Mouse (Mus musculus) induced T-regulatory cell, adult 2 months (primary cell): ENCODE measurements around the gene Pard3b.

Source experiments
- DNase-seq: peaks from one replicate; pipeline ENCODE4 v3.0.0-alpha.2; 2012; ENCODE audit warnings: low read depth

Pard3b gene

DNA sequence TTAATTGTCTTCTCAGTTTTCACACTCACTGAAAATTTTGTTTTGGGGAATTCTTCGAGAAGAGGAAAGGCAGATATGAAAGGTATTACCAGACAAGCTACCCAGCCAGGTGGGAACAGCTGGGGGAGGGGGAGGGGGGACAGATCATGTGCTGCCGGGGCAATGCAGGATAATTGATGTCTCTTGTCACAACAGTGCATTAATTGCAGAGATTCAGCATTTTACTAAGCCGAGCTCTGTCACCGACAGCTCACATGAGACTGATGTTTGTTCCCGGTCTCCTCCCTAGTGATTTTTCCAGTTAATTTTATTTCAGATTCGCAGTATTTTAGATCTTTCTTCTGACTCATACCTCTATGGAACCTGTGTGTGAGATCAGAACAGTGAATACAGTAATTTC lies 850.2 kb downstream of the Pard3b start:
- no peak for DNase-seq

DNA sequence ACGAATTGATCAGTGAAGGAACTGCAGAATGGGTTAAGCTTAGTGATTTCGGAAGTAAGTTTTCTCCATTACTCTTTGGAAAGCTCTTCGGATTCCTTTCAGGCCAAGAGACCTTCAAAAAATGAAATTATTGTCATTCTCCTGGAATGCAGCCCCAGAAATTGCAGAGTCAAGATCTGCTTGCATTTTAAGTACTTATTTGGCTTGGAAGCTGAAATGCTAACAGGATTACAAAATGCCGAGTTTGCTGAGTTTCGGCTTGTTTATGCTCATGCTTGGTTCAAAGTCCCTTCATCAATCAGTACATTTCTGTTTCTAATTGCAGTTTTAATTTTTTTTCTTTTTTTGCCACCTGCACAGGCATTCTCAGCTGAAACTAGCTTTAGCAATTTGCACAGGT lies 860.5 kb downstream of the Pard3b start:
- no peak for DNase-seq

DNA sequence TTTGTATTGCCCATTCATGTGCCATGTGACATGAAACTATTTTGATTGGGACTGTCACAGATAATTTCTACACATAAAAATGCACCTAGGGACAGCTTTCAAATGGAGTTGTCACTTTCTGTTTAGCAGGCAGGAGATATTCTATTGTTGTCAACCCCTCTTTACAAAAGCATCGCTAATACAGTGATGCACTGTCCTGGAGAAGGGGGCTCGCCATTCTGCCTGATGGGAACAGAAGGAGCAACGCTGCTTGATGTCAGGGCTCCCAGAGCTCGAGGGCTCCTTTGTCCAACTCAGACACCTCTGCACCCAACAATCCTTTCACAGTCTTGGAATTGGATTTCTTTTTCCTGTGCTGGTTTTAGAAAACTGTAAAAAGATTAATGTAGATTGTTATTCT lies 871.9 kb downstream of the Pard3b start:
- DNase-seq, result no peak

DNA sequence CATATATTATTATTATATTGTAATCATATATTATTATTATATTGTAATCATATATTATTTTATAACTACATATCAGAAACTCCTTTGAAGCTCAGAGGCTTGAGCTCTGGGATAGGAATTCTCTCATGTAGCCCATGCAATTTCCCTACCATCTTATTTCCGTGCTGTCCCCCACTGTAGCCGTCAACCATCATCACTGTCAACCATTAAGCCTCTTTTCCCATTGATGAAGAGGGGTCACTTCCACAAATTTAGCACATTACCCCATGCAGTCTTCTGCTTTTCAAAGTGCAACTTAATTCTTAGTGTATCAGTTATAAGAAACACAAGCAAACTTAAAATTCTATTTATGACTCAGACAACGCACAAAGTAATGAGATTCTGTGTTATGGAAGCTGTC lies 873.1 kb downstream of the Pard3b start:
- no peak for DNase-seq

DNA sequence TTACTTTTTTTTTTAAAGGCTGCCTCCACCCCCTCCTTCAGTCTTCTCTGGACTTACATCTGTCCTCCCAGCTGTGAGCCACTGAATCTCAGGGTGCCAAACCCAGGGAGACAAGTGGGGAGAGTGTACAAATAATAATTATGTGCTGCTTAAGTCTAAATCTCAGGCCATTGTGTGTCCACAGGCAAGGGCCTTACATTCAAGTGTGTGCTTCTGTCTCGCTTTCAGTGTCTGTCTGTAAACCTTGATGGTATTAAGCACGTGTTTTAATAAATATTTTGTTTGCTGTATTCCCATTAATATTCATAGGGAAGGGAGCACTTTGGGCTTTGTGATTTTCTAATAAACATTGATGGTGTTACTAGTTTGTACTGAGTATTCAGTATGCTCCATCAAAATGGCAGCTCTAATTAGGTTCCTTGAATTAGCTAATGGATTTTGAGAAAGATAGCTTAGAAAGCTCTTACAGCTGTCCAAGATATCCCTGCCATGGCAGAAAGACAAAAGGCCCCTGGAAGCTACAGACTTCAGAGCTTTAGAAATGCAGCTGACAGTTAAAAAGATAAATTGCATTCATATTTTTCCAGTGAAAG lies 880.1 kb downstream of the Pard3b start:
- no peak for DNase-seq

DNA sequence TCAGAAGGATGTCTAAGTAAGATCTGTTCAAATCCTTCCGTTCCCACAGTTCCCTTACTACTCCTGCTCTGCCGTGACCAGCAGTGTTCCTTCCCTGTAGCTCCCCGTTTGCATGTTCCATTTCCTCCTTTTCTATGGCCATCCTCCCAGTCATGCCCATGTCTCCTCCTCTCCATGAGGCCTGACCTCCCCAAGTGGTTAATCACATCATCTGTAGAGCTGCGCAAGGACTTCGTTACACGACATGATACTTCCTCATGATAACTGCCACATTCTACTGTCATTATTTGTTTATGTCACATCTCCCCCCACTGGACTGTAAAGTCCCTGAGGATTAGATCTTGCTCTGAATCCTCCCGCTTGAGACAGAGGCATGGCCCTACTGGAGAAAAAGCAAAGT lies 882.7 kb downstream of the Pard3b start:
- DNase-seq, result no peak

DNA sequence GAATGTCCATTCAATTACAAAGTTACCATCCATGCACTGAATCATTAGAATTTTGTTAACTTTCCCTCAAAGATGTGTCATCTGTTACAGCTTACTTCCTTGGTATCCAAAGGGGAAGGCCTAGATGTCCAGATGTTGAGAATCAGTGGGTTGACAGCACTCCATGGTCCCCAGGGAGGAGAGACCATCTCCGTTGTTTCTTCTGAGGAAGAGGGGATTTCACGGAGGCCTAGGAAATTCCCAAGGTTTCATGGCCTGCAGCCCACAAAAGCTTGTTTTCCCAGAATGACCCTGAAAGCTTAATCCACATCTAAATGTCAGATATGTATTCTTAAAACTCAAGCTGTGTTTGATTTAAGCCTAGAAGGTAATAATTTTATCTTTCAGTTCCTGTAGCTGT lies 884.1 kb downstream of the Pard3b start:
- DNase-seq, result no peak

DNA sequence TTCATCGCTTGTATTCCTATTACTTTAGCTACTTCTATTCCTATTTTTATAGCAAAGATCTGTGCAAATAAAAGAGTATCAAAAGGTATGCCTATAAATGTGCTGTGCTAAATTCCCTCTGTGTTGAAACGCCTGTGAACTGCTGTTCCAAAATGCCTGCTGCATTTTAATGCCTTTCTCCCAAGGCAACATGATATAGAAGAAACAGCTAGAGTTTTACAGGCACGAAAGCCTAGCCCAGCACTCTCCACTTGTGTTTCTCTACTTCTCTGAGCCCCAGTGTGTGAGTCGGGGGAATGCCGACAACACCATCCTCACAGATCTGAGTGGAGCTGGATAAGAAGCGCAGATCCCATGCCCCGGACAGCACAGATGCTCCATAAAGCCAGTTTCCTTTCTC lies 889.2 kb downstream of the Pard3b start:
- DNase-seq, result no peak

DNA sequence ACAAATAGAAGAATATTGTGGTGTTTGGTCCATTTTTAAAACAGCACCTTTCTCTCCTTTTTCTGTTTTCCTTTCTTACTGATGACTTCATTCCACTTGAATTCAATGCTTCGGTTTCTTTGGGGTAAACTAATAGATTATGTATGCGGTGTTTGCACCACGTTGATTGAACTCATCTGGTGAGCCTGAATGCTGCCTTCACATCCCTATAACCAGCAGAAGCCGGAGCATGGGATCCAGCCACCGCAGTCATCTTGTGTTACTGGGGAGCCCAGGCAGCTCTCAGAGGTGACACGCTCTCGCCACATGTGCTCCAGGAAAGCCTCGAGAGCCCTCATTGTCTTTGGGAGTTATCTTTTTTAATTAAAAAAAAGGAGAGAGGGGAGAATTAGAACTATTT lies 891.3 kb downstream of the Pard3b start:
- DNase-seq, result no peak

DNA sequence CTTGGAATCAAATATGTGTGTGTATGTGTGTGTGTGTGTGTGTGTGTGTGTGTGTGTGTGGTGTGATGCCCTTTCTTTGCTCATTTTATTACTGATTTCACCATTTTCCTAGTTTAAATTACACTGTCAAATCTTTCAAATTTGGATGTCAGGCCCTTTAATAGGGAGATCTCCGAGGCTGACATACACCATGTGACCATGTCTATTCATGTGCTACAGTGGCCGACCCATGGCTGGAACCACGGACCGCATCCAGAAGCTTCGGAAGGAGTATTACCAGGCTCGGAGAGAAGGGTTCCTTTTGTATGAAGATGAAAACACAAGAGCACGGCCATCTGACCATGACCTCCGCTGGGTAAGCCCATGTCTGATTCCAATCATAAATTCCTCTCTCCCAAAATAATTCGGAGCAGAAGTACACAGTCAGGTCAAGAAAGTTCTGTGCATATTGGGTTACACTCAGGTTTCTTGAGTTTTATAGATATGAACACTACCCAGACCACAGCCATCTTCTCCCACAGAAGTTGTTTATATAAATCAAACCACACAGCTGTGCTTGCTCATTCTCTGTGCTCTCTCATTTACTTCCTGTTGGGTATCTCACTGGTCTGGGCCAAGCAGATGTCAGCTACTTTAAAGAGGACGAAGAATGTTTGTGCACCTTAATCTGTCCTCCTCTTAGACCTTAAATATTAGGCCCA lies 894.0 kb downstream of the Pard3b start:
- DNase-seq, result no peak

DNA sequence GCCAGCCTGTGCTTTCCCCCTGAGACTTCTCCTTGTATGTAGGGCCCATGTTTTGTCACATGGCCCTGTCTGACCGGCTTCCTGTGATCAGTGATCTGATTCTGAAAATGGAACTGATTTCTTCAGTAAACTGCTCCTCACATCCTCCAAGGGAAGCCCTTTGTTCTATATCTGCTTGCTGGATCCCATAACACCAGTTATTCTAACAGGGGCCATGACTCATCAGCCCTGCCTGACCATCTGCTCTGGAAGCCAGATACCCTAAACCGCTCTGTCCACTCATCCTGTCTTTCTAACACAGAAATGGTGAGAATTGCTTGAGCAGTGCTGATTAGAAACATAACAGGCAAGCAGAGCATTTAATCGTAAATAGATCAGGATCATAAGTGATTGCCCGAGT lies 910.3 kb downstream of the Pard3b start:
- no peak for DNase-seq

DNA sequence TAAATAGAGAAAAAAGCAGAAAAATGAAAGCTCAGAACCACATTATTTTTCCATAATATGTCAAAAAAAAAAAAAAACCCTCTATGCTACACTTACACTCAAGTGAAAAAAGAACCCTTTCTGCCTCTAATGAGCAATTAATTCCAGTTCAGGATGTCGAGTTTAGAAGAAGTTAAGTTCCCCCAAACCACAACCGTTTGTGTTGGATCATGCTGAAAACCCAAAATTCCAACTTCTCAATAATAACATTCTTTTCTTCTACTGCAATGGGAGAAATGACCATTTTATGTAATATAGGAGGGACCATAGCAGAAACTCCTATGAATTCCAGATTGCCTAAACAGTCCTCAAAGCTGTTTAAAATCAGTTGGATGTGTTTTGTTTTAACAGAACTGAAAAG lies 911.9 kb downstream of the Pard3b start:
- DNase-seq, result no peak

DNA sequence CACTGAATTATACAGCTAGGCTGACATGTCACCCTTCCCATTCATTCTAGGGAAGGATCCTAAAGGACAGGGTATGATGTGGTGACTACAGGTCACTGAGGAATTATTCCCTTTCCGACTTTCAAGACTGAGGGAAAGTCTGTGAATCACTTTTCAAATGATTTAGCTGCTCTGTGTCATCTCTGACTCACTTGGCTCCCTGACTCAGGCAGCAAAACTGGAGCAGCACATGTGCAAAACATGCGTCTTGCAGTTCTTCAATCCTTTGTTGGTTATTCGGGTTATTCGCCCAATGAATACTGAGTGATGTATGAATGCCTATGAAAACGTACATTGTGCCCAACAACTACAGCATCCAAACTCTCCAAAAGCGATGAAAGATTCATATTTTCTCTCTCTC lies 912.9 kb downstream of the Pard3b start:
- DNase-seq, result no peak

DNA sequence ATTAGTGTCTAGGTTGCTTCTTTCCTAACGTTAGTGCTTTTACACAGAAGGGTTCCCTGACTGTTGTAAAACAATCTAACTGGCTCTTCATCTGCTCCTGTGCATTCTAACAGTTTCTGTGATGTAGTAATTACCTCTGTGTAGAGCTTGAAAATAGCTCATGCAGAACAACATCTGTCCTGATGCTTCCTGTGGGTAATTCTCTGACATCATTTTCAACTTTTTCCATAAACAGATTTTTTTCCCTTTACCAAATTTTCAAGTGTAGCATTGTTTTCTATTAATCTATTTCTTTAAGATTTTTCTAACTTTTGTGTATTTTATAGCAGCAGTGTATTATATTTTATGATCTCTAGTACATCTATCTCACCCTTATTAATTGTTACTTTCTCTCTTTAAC lies 917.2 kb downstream of the Pard3b start:
- no peak for DNase-seq

DNA sequence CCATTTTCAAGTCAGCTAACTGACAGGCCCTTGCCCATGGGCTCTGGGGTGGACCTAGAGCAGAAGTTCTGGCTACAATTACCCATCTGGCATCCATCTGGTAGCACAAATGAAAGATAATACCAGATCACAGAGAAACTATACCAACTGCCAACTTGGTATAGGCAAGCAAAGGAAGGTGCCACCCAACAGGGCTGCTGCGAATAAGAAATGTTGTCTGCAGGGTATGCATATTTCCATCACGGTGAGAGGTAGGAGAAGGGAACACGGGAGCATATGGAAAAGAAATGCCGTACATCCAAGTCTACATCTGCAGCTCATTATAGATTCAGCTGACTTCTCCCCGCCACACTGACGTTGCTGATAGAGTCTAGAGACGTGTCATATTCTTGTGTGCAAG lies 924.4 kb downstream of the Pard3b start:
- no peak for DNase-seq

DNA sequence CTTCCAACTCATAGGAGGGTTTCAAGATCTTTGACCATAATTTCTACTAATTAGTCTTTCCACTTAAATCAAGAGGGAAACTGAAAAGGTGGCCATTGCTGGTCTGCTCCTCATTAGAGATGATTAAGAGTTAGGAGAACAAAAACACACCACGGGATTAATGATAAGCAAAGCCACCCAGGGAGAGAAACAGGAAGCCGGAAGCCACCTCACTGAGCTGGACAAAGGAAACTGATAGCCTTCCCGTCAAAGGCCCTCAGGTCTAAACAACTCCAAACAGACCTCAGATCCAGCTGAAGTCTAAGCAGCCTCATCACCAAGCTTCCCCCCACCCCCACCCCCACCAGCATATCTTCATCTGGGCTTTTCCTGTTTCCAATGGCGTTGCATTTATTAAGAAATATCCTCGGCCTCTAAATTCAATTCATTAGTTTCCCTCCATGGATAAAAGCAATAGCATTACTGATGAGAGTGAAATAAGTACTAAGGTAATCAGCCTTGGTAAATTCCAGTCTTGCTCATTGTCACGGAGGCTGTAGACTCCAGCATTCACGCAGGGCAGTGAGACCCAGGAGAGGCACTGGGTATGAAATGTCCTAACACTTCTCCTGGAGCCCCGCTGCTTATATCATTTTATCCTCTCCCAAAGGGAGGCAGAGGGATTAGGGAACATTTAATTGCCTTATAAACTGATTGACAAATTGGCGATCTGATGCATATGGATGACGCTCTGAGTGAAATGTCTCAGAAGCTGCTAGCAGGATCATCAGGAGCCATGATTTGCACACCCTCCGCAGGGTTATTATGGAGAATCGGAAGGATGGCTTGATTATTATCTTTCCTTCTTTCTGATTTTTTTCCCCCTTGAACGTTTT lies 925.9 kb downstream of the Pard3b start:
- DNase-seq, result no peak

DNA sequence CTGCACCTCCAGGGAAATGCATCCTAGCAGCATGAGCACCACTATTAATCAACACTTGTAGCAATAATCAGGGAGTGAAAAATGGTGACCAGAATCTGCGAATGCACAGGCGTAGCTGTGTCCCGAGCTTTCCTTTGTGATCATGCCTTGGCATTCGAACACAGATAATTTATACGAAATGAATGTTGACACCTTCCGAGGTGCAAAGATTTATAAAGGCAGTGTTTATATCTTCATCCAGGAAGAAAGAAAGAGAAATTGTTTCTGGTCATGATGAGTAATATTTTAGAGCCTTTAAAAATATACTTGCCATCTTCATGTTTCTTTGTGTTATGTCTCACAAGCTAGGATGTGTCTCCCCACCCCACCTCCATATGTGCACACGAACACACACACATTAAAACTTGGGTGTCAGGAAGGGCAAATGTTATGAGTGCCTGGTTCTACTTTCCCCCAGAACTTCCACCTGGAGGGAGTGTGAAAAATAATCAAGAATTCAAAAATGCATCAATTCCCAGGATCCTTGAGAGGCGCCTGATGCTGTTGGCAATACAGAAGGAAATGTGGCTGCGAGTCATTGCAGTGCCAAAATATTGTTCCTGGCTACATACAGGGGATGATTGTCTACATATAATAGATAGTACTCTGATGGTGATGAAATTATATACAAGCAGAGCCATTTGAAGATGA lies 926.6 kb downstream of the Pard3b start:
- DNase-seq, result no peak

DNA sequence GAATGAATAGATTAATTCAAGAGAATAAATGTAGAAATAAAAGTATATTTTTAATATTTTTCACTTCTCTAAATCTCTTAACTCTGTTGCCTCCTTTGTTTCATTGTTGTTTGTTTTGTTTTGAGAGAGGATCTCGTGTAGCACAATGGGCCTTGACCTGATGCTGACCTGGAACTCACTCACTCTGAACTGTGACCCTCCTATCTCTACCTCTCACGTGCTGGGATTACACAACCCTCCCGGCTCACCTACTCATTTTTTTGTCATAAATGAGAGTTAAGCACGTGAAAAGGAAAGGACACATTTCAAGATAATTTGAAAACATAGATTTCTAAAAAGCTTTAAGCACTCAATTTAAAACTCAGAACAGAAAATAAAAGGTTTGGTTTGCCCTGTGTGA lies 928.0 kb downstream of the Pard3b start:
- DNase-seq, result no peak

DNA sequence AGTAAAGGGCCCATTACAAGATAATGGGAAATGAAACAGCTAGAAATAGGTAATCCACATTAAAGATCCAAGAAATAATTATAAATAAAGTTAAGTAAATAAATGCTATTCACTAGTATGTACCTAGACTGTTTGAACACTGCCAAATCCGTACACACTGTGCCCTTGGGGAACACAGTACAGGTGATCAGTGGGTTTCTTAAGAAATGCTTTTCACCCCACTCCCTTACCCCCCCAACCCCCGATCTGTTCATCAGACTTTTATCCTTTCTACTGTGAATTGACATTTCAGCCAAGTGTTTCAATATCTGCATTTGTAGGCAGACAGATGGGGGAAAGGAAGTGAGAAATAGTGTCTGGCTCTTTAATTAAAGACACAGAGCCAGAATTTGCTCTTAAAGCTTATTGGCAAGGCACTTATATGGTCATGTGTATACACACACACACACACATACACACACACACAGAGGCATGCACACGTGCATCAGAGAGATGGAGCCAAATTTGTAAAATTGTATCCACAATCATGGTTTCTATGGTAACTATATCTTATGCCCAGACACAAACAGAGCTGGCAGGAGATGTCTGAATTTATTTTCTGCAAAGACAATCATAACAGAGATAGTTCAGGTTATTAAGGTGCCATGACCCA lies 938.4 kb downstream of the Pard3b start:
- no peak for DNase-seq

DNA sequence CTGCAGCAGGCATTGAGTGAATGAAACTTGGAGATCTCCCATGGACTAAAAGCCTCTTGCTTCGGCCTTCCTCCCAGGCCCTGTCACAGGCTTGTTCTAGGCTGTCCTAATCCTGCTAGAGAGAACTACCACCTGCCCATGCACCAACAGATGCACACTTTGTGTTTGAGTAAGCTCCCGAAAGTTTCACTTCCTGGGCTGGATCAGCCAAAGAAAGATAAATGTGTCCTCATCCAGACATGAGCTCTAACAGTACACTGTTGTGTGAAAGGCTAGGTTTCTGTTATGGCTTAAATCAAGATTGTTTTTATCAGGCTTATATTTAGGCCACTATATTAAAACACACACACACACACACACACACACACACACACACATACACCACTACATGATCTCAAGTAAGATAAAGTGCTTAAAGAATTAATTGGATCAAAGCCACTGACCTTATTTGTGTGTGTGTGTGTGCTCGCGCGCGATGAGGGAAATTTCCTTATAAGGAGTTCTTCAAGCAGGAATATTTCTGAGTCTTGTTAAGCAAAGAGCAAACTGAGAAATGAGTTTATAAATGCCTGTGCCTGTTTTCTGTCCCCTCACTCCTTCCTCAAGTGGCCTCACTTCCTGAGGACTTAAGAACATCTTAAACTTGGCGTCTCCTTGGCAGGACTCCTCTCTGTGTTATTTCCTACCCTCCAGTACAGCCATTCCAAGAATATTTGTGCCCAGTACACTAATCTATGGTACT lies 940.6 kb downstream of the Pard3b start:
- no peak for DNase-seq

DNA sequence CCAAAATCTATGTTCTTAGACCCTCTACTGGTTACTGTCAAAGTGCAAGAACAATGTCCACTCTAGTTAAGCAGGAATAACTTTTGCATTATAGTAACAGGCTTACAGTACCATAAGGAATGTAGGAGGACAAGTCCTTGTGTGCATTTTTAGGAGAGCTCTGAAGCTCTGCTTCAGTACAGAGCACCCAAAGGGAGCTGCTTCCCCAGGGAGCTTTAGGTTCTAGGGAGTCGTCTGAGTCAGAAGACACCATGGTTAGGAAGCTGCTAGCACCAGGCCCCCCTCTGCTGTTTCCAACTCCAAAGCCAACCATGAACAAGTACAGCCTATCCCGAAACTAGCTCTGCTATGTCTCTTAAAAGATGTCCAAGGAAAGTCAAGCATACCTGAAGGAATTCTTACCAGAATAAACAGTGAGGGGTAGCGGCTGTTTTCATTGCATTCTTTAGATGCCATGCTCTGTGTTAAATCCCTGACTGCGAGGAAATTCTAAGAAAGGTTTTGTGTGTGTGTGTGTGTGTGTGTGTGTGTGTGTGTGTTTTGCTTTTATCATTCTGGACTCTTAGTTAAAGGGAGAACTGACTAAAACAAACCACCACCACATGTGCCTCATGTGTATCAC lies 941.8 kb downstream of the Pard3b start:
- DNase-seq, result no peak
